Mouse (Mus musculus) lung, postnatal 36 days (tissue): ENCODE data around the gene Grap2.

Experiments
- DNase-seq: peaks from one replicate; pipeline ENCODE4 v3.0.0; 2022; ENCODE audit warnings: mixed read lengths

Gene Grap2

DNA sequence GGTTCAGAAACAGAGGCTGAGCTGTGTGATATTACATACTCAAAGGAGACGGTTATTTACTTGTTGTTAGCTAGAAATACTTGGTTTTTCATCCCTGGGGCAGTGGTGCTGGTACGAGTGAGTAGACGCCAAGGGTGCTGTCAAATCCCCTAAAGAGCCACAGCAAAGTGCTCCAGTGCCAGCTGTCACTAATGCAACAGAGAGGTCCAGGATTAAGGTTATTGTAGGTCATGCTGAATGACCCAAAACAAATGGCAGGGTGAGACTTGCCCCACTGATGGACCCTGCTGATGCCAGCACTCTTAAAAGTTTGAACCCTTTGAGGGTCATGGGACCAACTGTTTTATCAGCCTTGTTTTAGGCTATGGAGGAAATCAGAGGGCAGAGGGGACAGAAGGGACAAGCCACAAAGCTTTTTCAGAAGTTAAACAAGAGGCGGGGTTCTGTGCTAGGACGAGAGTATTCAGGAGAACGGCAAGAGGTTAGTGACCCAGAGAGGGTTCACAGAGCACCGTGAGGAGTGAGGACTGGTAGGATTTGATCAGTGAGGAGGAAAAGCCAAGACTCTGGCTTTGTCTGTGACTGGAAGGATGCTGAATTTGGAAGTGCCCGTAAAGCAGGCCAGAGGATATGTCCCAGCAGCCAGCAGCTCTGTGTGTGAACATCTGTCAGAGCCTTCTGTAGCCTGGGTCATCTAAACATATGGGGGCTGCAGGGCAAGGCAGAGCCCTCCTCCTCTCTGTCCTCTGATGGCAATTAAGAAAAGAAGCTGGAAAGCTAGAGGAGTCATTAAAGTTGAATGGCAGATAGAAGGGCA, 112.6 kb downstream of the Grap2 start:
- DNase-seq = no peak

DNA sequence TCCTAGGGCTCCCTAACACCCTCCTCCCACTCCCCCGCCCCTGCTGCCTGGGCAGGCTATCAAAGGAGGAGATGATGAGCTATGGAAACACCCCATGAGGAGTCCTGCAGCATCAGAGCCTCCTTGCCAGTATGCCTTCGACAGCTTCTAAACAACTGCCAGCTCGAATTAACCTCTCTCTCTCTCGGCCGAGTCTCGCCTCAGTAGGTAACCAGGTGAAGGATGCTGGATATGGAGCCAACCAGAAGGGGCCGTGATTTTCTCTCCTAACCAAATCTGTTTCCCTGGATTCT, 113.2 kb downstream of the Grap2 start:
- no peak for DNase-seq

GRCm38 (mm10) chr15:80688536-80688935, 116.1 kb downstream of the Grap2 start:
- no peak for DNase-seq

- no peak for DNase-seq
These were observed 121.1 kb downstream of the Grap2 start for GRCm38 (mm10) chr15:80693492-80693891.

GRCm38 (mm10) chr15:80694125-80694910, 121.9 kb downstream of the Grap2 start:
- DNase-seq = peak; percentile 76

- no peak for DNase-seq
These were observed 125.2 kb downstream of the Grap2 start for GRCm38 (mm10) chr15:80697564-80697963.

- DNase-seq = peak; percentile 72
These were observed 129.3 kb downstream of the Grap2 start for GRCm38 (mm10) chr15:80701481-80702257.
